Mouse (Mus musculus): ENCODE results near the gene Herc1. TPM values are rescaled to one million over a fixed set of nuclear protein-coding genes. Genes with fewer than 3 reads are reported as not detected.

Gene Herc1
- polyA plus RNA-seq, 1 experiment, result 64.5 TPM

DNA sequence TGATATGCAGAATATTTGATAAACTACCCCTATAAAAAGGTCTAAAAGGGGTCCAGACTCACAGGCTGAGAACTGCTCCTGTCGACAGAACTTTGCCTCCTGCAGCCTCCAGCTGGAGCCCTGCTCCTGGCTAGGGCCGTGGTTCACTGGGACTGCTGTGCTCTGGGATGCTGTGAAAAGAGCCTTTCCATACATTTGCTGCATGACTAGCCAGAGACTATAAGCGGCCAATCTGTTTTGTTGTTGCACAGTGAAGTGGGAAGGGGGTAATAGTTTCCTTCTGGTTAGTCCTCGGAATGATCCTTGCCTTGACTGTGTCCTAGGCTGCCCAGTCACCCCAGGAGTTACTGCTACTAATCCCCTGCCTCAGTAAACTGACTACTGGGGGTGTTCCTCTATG lies 155.8 kb downstream of the Herc1 start:
- no peak overlapping the region for H3K4me3 ChIP-seq (ENCODE audit: insufficient read depth, low read length)
- H3K4me1 ChIP-seq (ENCODE audit: control insufficient read depth, insufficient read depth, low read length), result peaks cover 4% of the 10 kb centered on the region
- H3K27ac ChIP-seq (ENCODE audit: insufficient read depth, low read length), result no peak overlapping the region
- TF ChIP-seq CTCF (IDR thresholded peaks at IDR 0.05; ENCODE audit: extremely low read depth, insufficient read depth, low read length), result no peak
- TF ChIP-seq POLR2A (IDR thresholded peaks at IDR 0.05; ENCODE audit: extremely low read depth, insufficient read depth, low read length), result no peak

DNA sequence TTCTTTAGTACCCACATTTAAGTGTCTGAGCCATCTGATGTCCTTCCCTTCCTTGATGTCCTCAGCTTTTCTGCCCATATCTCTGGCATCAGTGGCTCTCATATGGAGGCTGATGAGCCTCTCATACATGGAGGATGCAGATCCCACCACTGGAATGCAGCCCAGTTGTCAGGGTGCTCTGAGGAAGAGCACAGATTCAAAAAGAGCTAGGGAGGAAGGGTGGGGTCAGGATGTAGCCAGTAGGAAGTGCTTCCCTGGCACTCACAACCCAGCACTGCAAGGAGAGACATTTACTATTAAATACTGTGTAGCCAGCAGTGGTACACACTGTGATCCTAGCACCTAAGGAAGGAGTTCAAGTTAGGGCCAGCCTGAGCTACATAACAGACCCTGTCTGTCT lies 156.2 kb downstream of the Herc1 start:
- TF ChIP-seq POLR2A (IDR thresholded peaks at IDR 0.05; ENCODE audit: extremely low read depth, insufficient read depth, low read length), result no peak
- TF ChIP-seq CTCF (IDR thresholded peaks at IDR 0.05; ENCODE audit: extremely low read depth, insufficient read depth, low read length), result no peak
- Histone ChIP-seq H3K4me1 (ENCODE audit: control insufficient read depth, insufficient read depth, low read length) (peaks cover 5% of the 10 kb centered on the region), H3K27ac (ENCODE audit: insufficient read depth, low read length) (no peak overlapping the region), H3K4me3 (ENCODE audit: insufficient read depth, low read length) (no peak overlapping the region)

DNA sequence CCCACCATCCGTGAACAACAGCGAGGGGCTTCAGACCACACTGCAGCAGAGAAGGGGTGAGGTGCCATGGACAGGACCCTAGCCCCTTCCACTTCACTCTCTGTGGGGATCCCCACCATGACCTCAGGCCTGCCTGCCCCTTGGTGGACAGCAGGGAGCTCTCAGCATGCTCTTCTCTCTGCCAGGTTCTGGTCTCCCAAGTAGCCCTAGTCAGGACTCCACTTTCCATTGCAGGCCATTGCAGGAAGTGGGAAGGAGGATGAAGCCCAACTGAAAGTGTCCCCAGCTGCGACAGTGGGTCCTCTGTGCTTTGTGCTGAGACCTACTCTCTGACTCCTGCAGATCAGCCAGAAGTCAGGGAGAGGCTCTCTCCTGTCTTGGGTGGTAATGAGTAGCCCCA lies 157.4 kb downstream of the Herc1 start:
- TF ChIP-seq CTCF (IDR thresholded peaks at IDR 0.05; ENCODE audit: extremely low read depth, insufficient read depth, low read length) (no peak), POLR2A (IDR thresholded peaks at IDR 0.05; ENCODE audit: extremely low read depth, insufficient read depth, low read length) (no peak)
- no peak overlapping the region for H3K27ac ChIP-seq (ENCODE audit: insufficient read depth, low read length)
- H3K4me3 ChIP-seq (ENCODE audit: insufficient read depth, low read length), result no peak overlapping the region

DNA sequence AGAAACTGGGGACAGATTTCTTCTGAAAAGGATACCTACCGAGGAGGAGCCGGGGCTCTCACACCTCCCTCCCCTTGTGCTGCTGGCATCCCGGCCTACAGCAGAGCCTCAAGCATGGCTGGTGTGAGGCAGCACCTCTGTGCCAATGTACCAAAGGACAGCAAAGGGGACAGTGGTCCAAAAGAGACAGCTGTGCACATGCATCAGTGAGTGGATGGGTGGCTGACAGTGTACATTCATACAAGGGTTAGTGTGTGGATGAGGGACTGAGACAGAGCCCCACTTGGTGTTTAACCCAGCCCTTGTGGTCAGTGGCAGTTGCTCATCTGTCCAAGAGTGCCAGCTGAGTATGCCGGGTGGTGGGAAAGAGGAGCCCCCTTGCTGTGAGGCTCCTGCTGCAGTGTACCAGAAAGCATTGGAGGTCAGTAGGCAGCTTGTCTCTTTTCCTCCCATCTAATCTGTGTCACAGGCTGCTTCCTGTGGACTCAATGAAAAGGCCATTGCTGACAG lies 158.7 kb downstream of the Herc1 start:
- Histone ChIP-seq H3K4me1 (ENCODE audit: control insufficient read depth, insufficient read depth, low read length) (peaks cover 5% of the 10 kb centered on the region), H3K27ac (ENCODE audit: insufficient read depth, low read length) (no peak overlapping the region; the same call in 1 of the 2 replicates), H3K4me3 (ENCODE audit: insufficient read depth, low read length) (no peak overlapping the region)
- TF ChIP-seq CTCF (IDR thresholded peaks at IDR 0.05; ENCODE audit: extremely low read depth, insufficient read depth, low read length), result no peak
- TF ChIP-seq POLR2A (IDR thresholded peaks at IDR 0.05; ENCODE audit: extremely low read depth, insufficient read depth, low read length), result no peak

More for the DNA sequence above, 157.4 kb downstream of the Herc1 start:
- peaks cover 5% of the 10 kb centered on the region for H3K4me1 ChIP-seq (ENCODE audit: control insufficient read depth, insufficient read depth, low read length)

DNA sequence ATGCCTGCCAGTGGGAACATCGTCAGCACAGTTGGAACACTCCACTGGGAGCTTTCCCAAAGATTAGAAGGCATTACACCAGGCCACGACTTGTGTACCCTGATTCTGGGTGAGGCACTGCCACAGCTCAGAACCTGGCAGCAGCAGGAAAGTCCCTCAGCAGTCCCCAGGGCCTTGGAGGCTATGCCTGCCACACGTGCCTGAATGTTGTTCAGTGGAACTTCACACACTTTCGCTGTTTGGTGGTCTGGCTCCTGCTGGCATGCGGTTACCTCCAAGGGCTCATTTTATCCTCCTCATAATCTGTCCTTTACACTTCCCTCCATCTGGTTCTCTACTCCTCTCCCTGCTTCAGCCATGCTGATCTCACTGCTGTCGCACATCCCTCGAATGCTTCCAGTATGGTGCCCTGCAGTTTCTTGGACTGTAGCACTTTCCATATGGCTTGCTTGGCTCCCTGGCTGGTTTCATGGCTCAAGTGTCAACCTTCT lies 160.1 kb downstream of the Herc1 start:
- H3K27ac ChIP-seq (ENCODE audit: insufficient read depth, low read length), result no peak overlapping the region

DNA sequence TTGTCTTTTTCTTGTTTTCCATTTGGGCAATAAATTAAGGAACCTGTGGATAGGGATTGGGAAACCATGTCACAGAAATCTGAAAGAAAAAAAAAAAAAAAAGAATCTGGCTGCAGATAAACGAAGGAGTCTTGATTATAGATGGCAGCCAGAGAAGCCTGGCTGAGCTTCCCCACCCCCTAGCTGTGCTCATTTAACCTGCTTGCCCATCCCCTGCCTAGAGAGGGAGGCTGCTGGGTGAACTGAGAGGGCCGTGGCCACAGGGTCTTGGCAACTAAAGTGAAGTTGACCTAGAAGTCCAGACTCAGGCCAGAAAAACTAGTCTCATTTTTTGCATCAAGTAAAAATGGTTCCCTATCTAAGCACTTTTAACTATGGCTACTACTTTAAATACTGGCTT lies 160.7 kb downstream of the Herc1 start:
- H3K4me3 ChIP-seq (ENCODE audit: insufficient read depth, low read length), result peak overlapping the region; percentile 47; the same call in 1 of the 2 replicates
- H3K4me1 ChIP-seq (ENCODE audit: control insufficient read depth, insufficient read depth, low read length), result peaks cover 5% of the 10 kb centered on the region; the same call in 1 of the 2 replicates
- TF ChIP-seq POLR2A (IDR thresholded peaks at IDR 0.05; ENCODE audit: extremely low read depth, insufficient read depth, low read length) (no peak), CTCF (IDR thresholded peaks at IDR 0.05; ENCODE audit: extremely low read depth, insufficient read depth, low read length) (no peak)
- peak overlapping the region; percentile 55 for H3K27ac ChIP-seq (ENCODE audit: insufficient read depth, low read length)

More for the DNA sequence above, 160.1 kb downstream of the Herc1 start:
- TF ChIP-seq POLR2A (IDR thresholded peaks at IDR 0.05; ENCODE audit: extremely low read depth, insufficient read depth, low read length) (no peak), CTCF (IDR thresholded peaks at IDR 0.05; ENCODE audit: extremely low read depth, insufficient read depth, low read length) (no peak)
- peaks cover 5% of the 10 kb centered on the region; the same call in 1 of the 2 replicates for H3K4me1 ChIP-seq (ENCODE audit: control insufficient read depth, insufficient read depth, low read length)
- H3K4me3 ChIP-seq (ENCODE audit: insufficient read depth, low read length), result no peak overlapping the region

DNA sequence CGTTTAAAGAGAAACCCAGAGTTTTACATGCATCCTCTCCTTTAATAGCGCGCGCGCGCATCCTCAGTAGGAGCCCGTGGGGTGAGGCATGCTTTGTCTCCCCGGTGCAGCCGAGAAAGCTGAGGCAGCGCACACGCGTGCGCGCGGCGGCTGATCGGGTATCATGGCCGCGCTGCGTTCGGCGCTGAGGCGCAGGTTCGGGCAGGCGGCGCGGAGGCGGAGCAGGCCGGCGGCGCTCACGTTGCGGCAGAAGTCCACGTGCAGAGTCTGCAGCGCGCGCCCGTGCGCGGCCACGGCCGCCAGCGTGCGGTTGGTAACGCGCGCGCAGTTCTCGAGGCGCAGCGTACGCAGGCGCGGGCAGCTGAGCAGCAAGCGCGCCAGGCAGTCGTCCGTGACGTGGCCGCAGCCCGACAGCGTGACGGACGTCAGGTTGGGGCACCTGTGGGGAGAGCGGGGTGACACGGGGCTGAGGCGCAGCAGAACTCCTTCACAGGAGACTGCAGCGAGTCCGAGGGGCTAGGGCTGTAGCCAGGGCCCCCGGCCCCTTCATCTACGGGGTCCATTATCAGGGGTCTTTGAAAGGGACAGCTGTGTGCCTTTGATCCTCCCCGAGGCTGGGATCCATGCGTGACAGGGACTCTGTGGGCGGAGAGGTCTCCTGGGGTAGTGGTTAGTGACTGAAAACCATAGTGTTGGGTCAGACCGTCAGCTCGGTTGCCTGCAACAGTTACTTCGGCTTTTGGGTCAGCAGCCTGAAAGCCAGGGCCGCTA lies 161.5 kb downstream of the Herc1 start:
- Histone ChIP-seq H3K4me1 (ENCODE audit: control insufficient read depth, insufficient read depth, low read length) (peaks cover 5% of the 10 kb centered on the region; the same call in 1 of the 2 replicates), H3K4me3 (ENCODE audit: insufficient read depth, low read length) (peak overlapping the region; percentile 47)

DNA sequence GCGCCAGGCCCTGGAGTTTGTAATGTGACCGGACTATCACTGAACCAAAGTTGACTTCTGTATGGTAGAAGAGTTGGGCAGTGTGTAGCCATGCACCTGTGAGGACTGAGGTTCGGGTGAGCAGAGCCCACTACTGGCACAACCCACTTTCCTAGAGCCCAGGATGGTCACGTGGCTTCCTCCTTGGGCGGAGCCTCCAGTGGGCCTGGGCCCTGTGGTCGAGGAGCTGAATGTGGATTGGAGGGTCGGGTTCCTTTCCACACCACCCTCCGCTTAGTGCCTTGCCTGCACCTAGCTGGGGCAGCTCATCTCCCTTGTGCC lies 162.1 kb downstream of the Herc1 start:
- peak; percentile 97 for TF ChIP-seq POLR2A (IDR thresholded peaks at IDR 0.05; ENCODE audit: extremely low read depth, insufficient read depth, low read length)
- no peak for TF ChIP-seq CTCF (IDR thresholded peaks at IDR 0.05; ENCODE audit: extremely low read depth, insufficient read depth, low read length)
- Histone ChIP-seq H3K27ac (ENCODE audit: insufficient read depth, low read length) (peak overlapping the region; percentile 90), H3K4me1 (ENCODE audit: control insufficient read depth, insufficient read depth, low read length) (peaks cover 5% of the 10 kb centered on the region; the same call in 1 of the 2 replicates), H3K4me3 (ENCODE audit: insufficient read depth, low read length) (peak overlapping the region; percentile 47)

More for the DNA sequence above, 161.5 kb downstream of the Herc1 start:
- no peak for TF ChIP-seq CTCF (IDR thresholded peaks at IDR 0.05; ENCODE audit: extremely low read depth, insufficient read depth, low read length)
- peak; percentile 48; the same call in 1 of the 2 replicates for TF ChIP-seq POLR2A (IDR thresholded peaks at IDR 0.05; ENCODE audit: extremely low read depth, insufficient read depth, low read length)
- peak overlapping the region; percentile 90 for H3K27ac ChIP-seq (ENCODE audit: insufficient read depth, low read length)

DNA sequence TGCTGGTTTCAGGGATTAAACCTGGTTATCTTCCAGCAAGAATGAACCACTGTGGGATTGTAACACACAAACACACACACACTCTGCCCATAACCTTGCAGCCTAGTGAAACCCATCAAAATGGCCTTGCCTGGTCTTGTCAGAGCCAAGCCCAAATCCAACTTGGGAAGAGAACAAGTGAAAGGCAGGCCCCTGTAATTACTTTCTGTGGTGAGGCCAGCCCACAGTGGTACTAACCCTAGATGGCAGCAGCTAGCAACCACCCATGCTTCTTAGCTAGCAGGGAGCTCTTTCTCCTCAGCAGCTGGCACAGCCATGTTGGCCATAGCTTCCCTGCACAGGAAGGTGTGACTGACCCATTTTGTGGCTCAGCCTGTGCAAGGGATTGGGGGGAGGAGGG lies 162.9 kb downstream of the Herc1 start:
- TF ChIP-seq POLR2A (IDR thresholded peaks at IDR 0.05; ENCODE audit: extremely low read depth, insufficient read depth, low read length) (no peak), CTCF (IDR thresholded peaks at IDR 0.05; ENCODE audit: extremely low read depth, insufficient read depth, low read length) (peak; percentile 48)
- Histone ChIP-seq H3K27ac (ENCODE audit: insufficient read depth, low read length) (no peak overlapping the region), H3K4me1 (ENCODE audit: control insufficient read depth, insufficient read depth, low read length) (peaks cover 5% of the 10 kb centered on the region; the same call in 1 of the 2 replicates), H3K4me3 (ENCODE audit: insufficient read depth, low read length) (no peak overlapping the region)
